Mouse (Mus musculus): ENCODE results near the gene Styk1.

Styk1 gene

GRCm38 (mm10) chr6:131353352-131353919 is at the start of gene Styk1:
Gene Styk1 (minus strand): TSS chr6:131353597.
- DNase-seq (ENCODE audit: low read depth, low spot score) = peak; percentile 93

- DNase-seq (ENCODE audit: low read depth, low spot score) = no peak
Measured at GRCm38 (mm10) chr6:131403036-131403435, 49.6 kb upstream of the Styk1 start.

GRCm38 (mm10) chr6:131402606-131403005 is 49.2 kb upstream of the Styk1 start:
- DNase-seq (ENCODE audit: low read depth, low spot score) = no peak

- DNase-seq (ENCODE audit: low read depth, low spot score) = no peak
Measured at GRCm38 (mm10) chr6:131401259-131401658, 47.9 kb upstream of the Styk1 start.

- no peak for DNase-seq (ENCODE audit: low read depth, low spot score)
Measured at GRCm38 (mm10) chr6:131396650-131397049, 43.3 kb upstream of the Styk1 start.

GRCm38 (mm10) chr6:131393873-131394660 is 40.7 kb upstream of the Styk1 start:
- DNase-seq (ENCODE audit: low read depth, low spot score) = no peak

GRCm38 (mm10) chr6:131388040-131389021 is 34.9 kb upstream of the Styk1 start, which contains the start of gene Ybx3:
Gene Ybx3 (minus strand): TSS chr6:131388476.
- DNase-seq (ENCODE audit: low read depth, low spot score) = peak; percentile 62

GRCm38 (mm10) chr6:131387221-131388039 is 34.0 kb upstream of the Styk1 start:
- peak; percentile 48 for DNase-seq (ENCODE audit: low read depth, low spot score)

GRCm38 (mm10) chr6:131386416-131387019 is 33.1 kb upstream of the Styk1 start:
- DNase-seq (ENCODE audit: low read depth, low spot score) = no peak

- DNase-seq (ENCODE audit: low read depth, low spot score) = no peak
Measured at GRCm38 (mm10) chr6:131385469-131385868, 32.1 kb upstream of the Styk1 start.

GRCm38 (mm10) chr6:131383713-131384330 is 30.4 kb upstream of the Styk1 start:
- no peak for DNase-seq (ENCODE audit: low read depth, low spot score)

GRCm38 (mm10) chr6:131382984-131383337 is 29.6 kb upstream of the Styk1 start:
- DNase-seq (ENCODE audit: low read depth, low spot score) = no peak

GRCm38 (mm10) chr6:131382232-131382983 is 29.0 kb upstream of the Styk1 start:
- DNase-seq (ENCODE audit: low read depth, low spot score) = peak; percentile 53

GRCm38 (mm10) chr6:131378858-131379428 is 25.5 kb upstream of the Styk1 start:
- DNase-seq (ENCODE audit: low read depth, low spot score) = no peak

- no peak for DNase-seq (ENCODE audit: low read depth, low spot score)
Measured at GRCm38 (mm10) chr6:131377378-131377777, 24.0 kb upstream of the Styk1 start.

GRCm38 (mm10) chr6:131374594-131375340 is 21.4 kb upstream of the Styk1 start:
- DNase-seq (ENCODE audit: low read depth, low spot score) = no peak

GRCm38 (mm10) chr6:131373160-131373559 is 19.8 kb upstream of the Styk1 start:
- no peak for DNase-seq (ENCODE audit: low read depth, low spot score)

GRCm38 (mm10) chr6:131370767-131371166 is 17.4 kb upstream of the Styk1 start:
- DNase-seq (ENCODE audit: low read depth, low spot score) = no peak
